Mouse (Mus musculus): ENCODE measurements around the gene Chd8.

DNA sequence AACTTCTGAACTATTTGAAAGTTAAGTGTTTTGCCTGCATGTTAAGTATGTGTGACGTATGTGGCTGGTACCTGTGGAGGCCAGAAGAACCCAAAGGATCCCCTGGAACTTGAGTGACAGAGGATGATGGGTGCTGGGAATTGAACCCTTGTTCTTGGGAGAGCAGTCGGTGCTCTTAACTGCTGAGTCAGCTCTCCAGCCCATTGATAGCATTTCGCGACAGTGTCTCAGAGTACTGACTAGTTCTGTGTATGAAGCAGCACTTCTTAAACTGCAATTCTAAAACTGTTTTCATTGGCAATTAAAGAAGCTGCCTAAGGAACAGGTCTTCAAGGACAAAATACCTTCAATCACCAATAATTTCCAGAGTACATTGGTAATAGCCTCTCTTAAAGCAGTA is 19.6 kb upstream of the Chd8 start:
- no peak for TF ChIP-seq CTCF (IDR thresholded peaks at IDR 0.05)
- no peak for TF ChIP-seq EP300 (IDR thresholded peaks at IDR 0.05)
